Comparison of ENCODE assay signal across 10 mouse cellular contexts in the genomic region with DNA sequence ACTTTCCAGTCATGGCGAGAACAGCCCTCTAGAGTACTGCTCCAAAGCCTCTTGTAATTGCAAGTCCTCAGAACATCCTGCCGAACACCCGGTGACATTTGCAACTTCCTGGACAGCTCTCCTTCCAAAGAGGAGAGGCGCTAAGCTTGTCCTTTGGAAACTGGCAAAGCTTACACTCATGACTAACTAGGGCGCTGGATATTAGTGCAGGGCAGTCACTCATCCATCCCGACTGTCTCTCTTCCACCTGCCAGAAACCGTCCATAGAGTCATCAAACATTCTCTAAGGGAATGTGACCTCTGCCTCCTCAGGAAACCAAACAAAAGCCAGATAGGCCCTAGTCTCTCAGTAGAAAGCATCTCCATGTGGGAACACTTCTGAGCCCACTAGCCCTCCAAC. TPM values are rescaled to one million over a fixed set of nuclear protein-coding genes. Genes with fewer than 3 reads are reported as not detected.
DNase-seq lines count a peak whose midpoint lies in the region; ATAC-seq and TF ChIP-seq lines count a peak whose summit lies in the region.
"Had no signal": no experiment of that assay in that cellular context is flagged by ENCODE, and none has a peak within 500 bp of the region (broad histone marks: within the 10 kb centered on the region; RNA-seq: fewer than 3 reads in every experiment).

No protein-coding gene starts in this region.

- no peaks in the 10 kb centered on the region for H3K9me3 ChIP-seq in lung, postnatal 0 days (ENCODE audit: low read length)
- no peaks in the 10 kb centered on the region for H3K9me3 ChIP-seq in kidney, embryonic 15.5 days (replicated peaks)
- H3K9me3 ChIP-seq in stomach, embryonic 14.5 days (ENCODE audit: control insufficient read depth, low read depth, low read length): no peaks in the 10 kb centered on the region
- H3K9me3 ChIP-seq: forebrain, embryonic 12.5 days had no signal

- ATAC-seq in lung, postnatal 0 days: no peak
- no peak for ATAC-seq in kidney, embryonic 15.5 days (replicated peaks; ENCODE audit: low FRiP score)
- no peak for ATAC-seq in stomach, embryonic 14.5 days (ENCODE audit: insufficient number of reproducible peaks, insufficient read depth, low FRiP score, low read depth)

- intact Hi-C loops in heart, postnatal 25 days (cut with DNase I): loop anchor here (2.0 to 5.0 kb wide), 2 partner anchors 37 to 294 kb away; no protein-coding TSS in a partner anchor

- 35% methylated on average over 7 of the region's 7 CpGs for WGBS in lung, postnatal 0 days
- WGBS in kidney, embryonic 15.5 days: 57% methylated on average over 7 of the region's 7 CpGs
- WGBS in stomach, embryonic 14.5 days: 66% methylated on average over 7 of the region's 7 CpGs

- peak overlapping the region; percentile 79 for H3K4me2 ChIP-seq in lung, postnatal 0 days (replicated peaks; ENCODE audit: low read depth, low read length)
- peak overlapping the region; percentile 92 for H3K4me2 ChIP-seq in kidney, embryonic 15.5 days
- H3K4me2 ChIP-seq in stomach, embryonic 14.5 days (replicated peaks; ENCODE audit: low read depth, low read length): peak overlapping the region; percentile 95
- H3K4me2 ChIP-seq: forebrain, embryonic 12.5 days had no signal

- TF ChIP-seq CTCF in lung, postnatal 0 days (IDR thresholded peaks at IDR 0.05): no peak

- peaks cover 26% of the 10 kb centered on the region; the same call in 1 of the 2 replicates for H3K4me1 ChIP-seq in lung, postnatal 0 days (ENCODE audit: insufficient read depth, low read depth, low read length)
- peaks cover 59% of the 10 kb centered on the region for H3K4me1 ChIP-seq in kidney, embryonic 15.5 days
- H3K4me1 ChIP-seq in stomach, embryonic 14.5 days (ENCODE audit: control insufficient read depth, insufficient read depth, low read length): peaks cover 9% of the 10 kb centered on the region; the same call in 1 of the 2 replicates

- no peak overlapping the region for H3K9ac ChIP-seq in lung, postnatal 0 days (replicated peaks; ENCODE audit: low read depth)
- no peak overlapping the region for H3K9ac ChIP-seq in kidney, embryonic 15.5 days
- H3K9ac ChIP-seq in stomach, embryonic 14.5 days (replicated peaks; ENCODE audit: low read depth, low read length): no peak overlapping the region
- H3K9ac ChIP-seq: forebrain, embryonic 12.5 days had no signal

- peak overlapping the region; percentile 62; the same call in 1 of the 2 replicates for H3K4me3 ChIP-seq in lung, postnatal 0 days (ENCODE audit: low read depth, low read length)
- no peak overlapping the region; the same call in 1 of the 2 replicates for H3K4me3 ChIP-seq in kidney, embryonic 15.5 days (replicated peaks)
- peak overlapping the region; percentile 63; the same call in 1 of the 2 replicates for H3K4me3 ChIP-seq in stomach, embryonic 14.5 days (ENCODE audit: low read depth, low read length)
- H3K4me3 ChIP-seq: forebrain, embryonic 12.5 days had no signal

- no peaks in the 10 kb centered on the region for H3K27me3 ChIP-seq in lung, postnatal 0 days (replicated peaks; ENCODE audit: insufficient read depth, low read length)
- peaks cover 24% of the 10 kb centered on the region for H3K27me3 ChIP-seq in kidney, embryonic 15.5 days
- no peaks in the 10 kb centered on the region for H3K27me3 ChIP-seq in stomach, embryonic 14.5 days (ENCODE audit: control insufficient read depth, insufficient read depth, low read length)

- no peak overlapping the region for H3K27ac ChIP-seq in lung, postnatal 0 days (ENCODE audit: low read length)
- H3K27ac ChIP-seq in kidney, embryonic 15.5 days: no peak overlapping the region
- H3K27ac ChIP-seq in stomach, embryonic 14.5 days (ENCODE audit: low read length): no peak overlapping the region
- H3K27ac ChIP-seq: forebrain, embryonic 12.5 days had no signal

- peak; percentile 17 to 49 for DNase-seq in heart, adult 18-20 months
- no peak for DNase-seq in heart, postnatal 25 days (ENCODE audit: low spot score)
- DNase-seq in lung, postnatal 0 days (ENCODE audit: low spot score): no peak
- no peak for DNase-seq in lung, postnatal 4 days
- no peak for DNase-seq in right cerebral cortex, postnatal 36 days (ENCODE audit: low spot score in 2 of 2)
- DNase-seq in ovary, postnatal 10 days (ENCODE audit: low spot score): no peak
- DNase-seq: thymus, adult 18-20 months had no signal

- H3K36me3 ChIP-seq in lung, postnatal 0 days (ENCODE audit: insufficient read depth, low read length): no peaks in the 10 kb centered on the region
- H3K36me3 ChIP-seq in kidney, embryonic 15.5 days: no peaks in the 10 kb centered on the region
- H3K36me3 ChIP-seq in stomach, embryonic 14.5 days (ENCODE audit: control insufficient read depth, insufficient read depth, low read length): no peaks in the 10 kb centered on the region
- H3K36me3 ChIP-seq: forebrain, embryonic 12.5 days had no signal

- TF ChIP-seq EP300 in lung, postnatal 0 days (IDR thresholded peaks at IDR 0.05): no peak

RNA-seq across cellular contexts. Expression of gene Galnt18, which starts 3.6 kb away (rescaled TPM):
- total RNA-seq in heart, adult 18-20 months (2021): 10 to 100 TPM; 11.2 to 12.5 TPM
- 10 to 100 TPM; 13.8 to 14.3 TPM for total RNA-seq in heart, postnatal 25 days (2021)
- polyA plus RNA-seq in lung, postnatal 0 days (2015; fragmentation: Nextera tagmentation; extraction: Ambion mirVana): 112 and 125 TPM in 2 replicates
- polyA plus RNA-seq in kidney, embryonic 15.5 days (2015; fragmentation: Nextera tagmentation; extraction: Ambion mirVana): 29.2 and 31.8 TPM in 2 replicates
- 40.8 and 40.9 TPM in 2 replicates for polyA plus RNA-seq in stomach, embryonic 14.5 days (2014; fragmentation: Nextera tagmentation; extraction: Ambion mirVana)

Comparison
In these comparisons a context has a peak if more than half of its experiments do, and no peak if none do; other contexts are left out.
1. DNase-seq: peak in heart, adult 18-20 months (2 of 2); none in heart, postnatal 25 days (single experiment), lung, postnatal 0 days (single experiment), lung, postnatal 4 days (0 of 2), right cerebral cortex, postnatal 36 days (0 of 2) and ovary, postnatal 10 days (single experiment).
2. Peak in every context shown above with its lines, with median percentiles within 50 percentile points of each other: H3K4me2 ChIP-seq.